Mouse (Mus musculus) megakaryocyte progenitor cell, adult 5-6 weeks (primary cell): ENCODE measurements around the gene Kif2c. TPM values are rescaled to one million over a fixed set of nuclear protein-coding genes. Genes with fewer than 3 reads are reported as not detected.

Source experiments
- ATAC-seq: replicated peaks from 2 replicates; pipeline ENCODE4 v1.8.0; 2016; ENCODE audit warnings: mild to moderate bottlenecking, moderate TSS enrichment, inconsistent platforms; ENCODE audit not compliant: poor library complexity
- total RNA-seq, 2 experiments: library from RNA; stranded (forward) in 1 of 2; stranded (reverse) in 1 of 2; fragments of 157-497, 149-512 nt in 1 of 2; fragments of 200-1000 nt in 1 of 2; gene quantifications; 2 replicates each; pipeline versions ENCODE4 v1.2.3 to v1.2.4; 2015 to 2017

Gene Kif2c
- total RNA-seq, 2 experiments from 2014 or later = 33.3 to 45.9 TPM

GRCm38 (mm10) chr4:117138295-117139216 is 43.9 kb downstream of the Kif2c start:
- ATAC-seq = no peak

- ATAC-seq = peak; percentile 30; the same call in 1 of the 2 replicates
These were observed 46.4 kb downstream of the Kif2c start for GRCm38 (mm10) chr4:117136034-117136433.

- no peak for ATAC-seq
These were observed 47.8 kb downstream of the Kif2c start for GRCm38 (mm10) chr4:117134601-117134995.

- ATAC-seq = peak; percentile 93
These were observed 48.4 kb downstream of the Kif2c start, which contains the start of gene Plk3 for GRCm38 (mm10) chr4:117133817-117134600. Gene Plk3 (minus strand): TSS chr4:117133963.

- peak; percentile 10; the same call in 1 of the 2 replicates for ATAC-seq
These were observed 49.1 kb downstream of the Kif2c start for GRCm38 (mm10) chr4:117133366-117133796.

GRCm38 (mm10) chr4:117132794-117133143 is 49.7 kb downstream of the Kif2c start:
- ATAC-seq = no peak

- ATAC-seq = no peak
These were observed 50.3 kb downstream of the Kif2c start for GRCm38 (mm10) chr4:117131890-117132793.

- no peak for ATAC-seq
These were observed 51.2 kb downstream of the Kif2c start for GRCm38 (mm10) chr4:117131198-117131597.

GRCm38 (mm10) chr4:117130790-117131189 is 51.6 kb downstream of the Kif2c start:
- no peak for ATAC-seq

GRCm38 (mm10) chr4:117127991-117128686 is 54.3 kb downstream of the Kif2c start:
- no peak for ATAC-seq

GRCm38 (mm10) chr4:117126675-117127290 is 55.7 kb downstream of the Kif2c start, which contains the start of gene Tctex1d4:
Gene Tctex1d4 (plus strand): TSS chr4:117126794.
- ATAC-seq = peak; percentile 29

- ATAC-seq = peak; percentile 64
These were observed 56.3 kb downstream of the Kif2c start for GRCm38 (mm10) chr4:117125910-117126674.

- no peak for ATAC-seq
These were observed 57.0 kb downstream of the Kif2c start, which contains the start of gene Btbd19 for GRCm38 (mm10) chr4:117125348-117125909. Gene Btbd19 (minus strand): TSS chr4:117125725.

GRCm38 (mm10) chr4:117124518-117125347 is 57.7 kb downstream of the Kif2c start:
- peak; percentile 31 for ATAC-seq

- no peak for ATAC-seq
These were observed 58.3 kb downstream of the Kif2c start for GRCm38 (mm10) chr4:117124218-117124517.

GRCm38 (mm10) chr4:117123546-117124217 is 58.8 kb downstream of the Kif2c start:
- no peak for ATAC-seq

- no peak for ATAC-seq
These were observed 60.2 kb downstream of the Kif2c start for GRCm38 (mm10) chr4:117122209-117122608.
